Mouse (Mus musculus): ENCODE data around the gene Peg10. TPM values are rescaled to one million over a fixed set of nuclear protein-coding genes. Genes with fewer than 3 reads are reported as not detected.

Peg10 gene
- polyA plus RNA-seq, 1 experiment, result 0.16 TPM

- Histone ChIP-seq H3K27me3 (ENCODE audit: control insufficient read depth, insufficient read depth, low read length) (no peaks in the 10 kb centered on the region), H3K36me3 (ENCODE audit: control insufficient read depth, insufficient read depth, low read length) (no peaks in the 10 kb centered on the region), H3K4me1 (ENCODE audit: control insufficient read depth, insufficient read depth, insufficient read length, low read length) (no peaks in the 10 kb centered on the region), H3K27ac (ENCODE audit: insufficient read depth, low read depth, low read length) (no peak overlapping the region), H3K4me3 (ENCODE audit: low read depth, low read length) (no peak overlapping the region)
- 70% methylated on average over 6 of the region's 6 CpGs for WGBS
- TF ChIP-seq CTCF (IDR thresholded peaks at IDR 0.05; ENCODE audit: extremely low read depth, insufficient read length, insufficient replicate concordance, low read depth, low read length), result no peak
Measured at GRCm38 (mm10) chr6:4722142-4722541, 25.0 kb upstream of the Peg10 start.

GRCm38 (mm10) chr6:4722739-4723138, 24.4 kb upstream of the Peg10 start:
- Histone ChIP-seq H3K27ac (ENCODE audit: insufficient read depth, low read depth, low read length) (no peak overlapping the region), H3K36me3 (ENCODE audit: control insufficient read depth, insufficient read depth, low read length) (no peaks in the 10 kb centered on the region), H3K27me3 (ENCODE audit: control insufficient read depth, insufficient read depth, low read length) (no peaks in the 10 kb centered on the region), H3K4me3 (ENCODE audit: low read depth, low read length) (no peak overlapping the region), H3K4me1 (ENCODE audit: control insufficient read depth, insufficient read depth, insufficient read length, low read length) (no peaks in the 10 kb centered on the region)
- WGBS, result 74% methylated on average over 13 of the region's 13 CpGs
- TF ChIP-seq CTCF (IDR thresholded peaks at IDR 0.05; ENCODE audit: extremely low read depth, insufficient read length, insufficient replicate concordance, low read depth, low read length) (no peak), POLR2A (IDR thresholded peaks at IDR 0.05; ENCODE audit: low read depth, low read length) (no peak)

- 77% methylated on average over 15 of the region's 15 CpGs for WGBS
Measured at GRCm38 (mm10) chr6:4723998-4724757, 22.9 kb upstream of the Peg10 start.

GRCm38 (mm10) chr6:4728305-4728704, 18.8 kb upstream of the Peg10 start:
- H3K36me3 ChIP-seq (ENCODE audit: control insufficient read depth, insufficient read depth, low read length), result no peaks in the 10 kb centered on the region
- H3K27me3 ChIP-seq (ENCODE audit: control insufficient read depth, insufficient read depth, low read length), result no peaks in the 10 kb centered on the region
- H3K27ac ChIP-seq (ENCODE audit: insufficient read depth, low read depth, low read length), result no peak overlapping the region
- no peaks in the 10 kb centered on the region for H3K4me1 ChIP-seq (ENCODE audit: control insufficient read depth, insufficient read depth, insufficient read length, low read length)
- 81% methylated on average over 2 of the region's 2 CpGs for WGBS
- H3K4me3 ChIP-seq (ENCODE audit: low read depth, low read length), result no peak overlapping the region
- TF ChIP-seq CTCF (IDR thresholded peaks at IDR 0.05; ENCODE audit: extremely low read depth, insufficient read length, insufficient replicate concordance, low read depth, low read length), result no peak
- no peak for TF ChIP-seq POLR2A (IDR thresholded peaks at IDR 0.05; ENCODE audit: low read depth, low read length)

More at GRCm38 (mm10) chr6:4723998-4724757, 22.9 kb upstream of the Peg10 start:
- H3K27ac ChIP-seq (ENCODE audit: insufficient read depth, low read depth, low read length), result no peak overlapping the region
- TF ChIP-seq CTCF (IDR thresholded peaks at IDR 0.05; ENCODE audit: extremely low read depth, insufficient read length, insufficient replicate concordance, low read depth, low read length) (no peak), POLR2A (IDR thresholded peaks at IDR 0.05; ENCODE audit: low read depth, low read length) (no peak)
- no peak overlapping the region for H3K4me3 ChIP-seq (ENCODE audit: low read depth, low read length)
- H3K36me3 ChIP-seq (ENCODE audit: control insufficient read depth, insufficient read depth, low read length), result no peaks in the 10 kb centered on the region
- no peaks in the 10 kb centered on the region for H3K4me1 ChIP-seq (ENCODE audit: control insufficient read depth, insufficient read depth, insufficient read length, low read length)
- H3K27me3 ChIP-seq (ENCODE audit: control insufficient read depth, insufficient read depth, low read length), result no peaks in the 10 kb centered on the region

- Histone ChIP-seq H3K4me1 (ENCODE audit: control insufficient read depth, insufficient read depth, insufficient read length, low read length) (no peaks in the 10 kb centered on the region), H3K27ac (ENCODE audit: insufficient read depth, low read depth, low read length) (no peak overlapping the region), H3K36me3 (ENCODE audit: control insufficient read depth, insufficient read depth, low read length) (no peaks in the 10 kb centered on the region), H3K27me3 (ENCODE audit: control insufficient read depth, insufficient read depth, low read length) (no peaks in the 10 kb centered on the region), H3K4me3 (ENCODE audit: low read depth, low read length) (no peak overlapping the region)
- 73% methylated on average over 8 of the region's 8 CpGs for WGBS
- TF ChIP-seq CTCF (IDR thresholded peaks at IDR 0.05; ENCODE audit: extremely low read depth, insufficient read length, insufficient replicate concordance, low read depth, low read length) (no peak), POLR2A (IDR thresholded peaks at IDR 0.05; ENCODE audit: low read depth, low read length) (no peak)
Measured at GRCm38 (mm10) chr6:4731675-4732074, 15.4 kb upstream of the Peg10 start.

GRCm38 (mm10) chr6:4733208-4733607, 13.9 kb upstream of the Peg10 start:
- no peaks in the 10 kb centered on the region for H3K27me3 ChIP-seq (ENCODE audit: control insufficient read depth, insufficient read depth, low read length)
- no peak overlapping the region for H3K27ac ChIP-seq (ENCODE audit: insufficient read depth, low read depth, low read length)
- 54% methylated on average over 8 of the region's 8 CpGs for WGBS
- H3K36me3 ChIP-seq (ENCODE audit: control insufficient read depth, insufficient read depth, low read length), result no peaks in the 10 kb centered on the region
- TF ChIP-seq POLR2A (IDR thresholded peaks at IDR 0.05; ENCODE audit: low read depth, low read length), result no peak
- no peak for TF ChIP-seq CTCF (IDR thresholded peaks at IDR 0.05; ENCODE audit: extremely low read depth, insufficient read length, insufficient replicate concordance, low read depth, low read length)
- no peaks in the 10 kb centered on the region for H3K4me1 ChIP-seq (ENCODE audit: control insufficient read depth, insufficient read depth, insufficient read length, low read length)
- H3K4me3 ChIP-seq (ENCODE audit: low read depth, low read length), result no peak overlapping the region

GRCm38 (mm10) chr6:4736372-4736771, 10.7 kb upstream of the Peg10 start:
- no peaks in the 10 kb centered on the region for H3K4me1 ChIP-seq (ENCODE audit: control insufficient read depth, insufficient read depth, insufficient read length, low read length)

More at GRCm38 (mm10) chr6:4736372-4736771, 10.7 kb upstream of the Peg10 start:
- H3K36me3 ChIP-seq (ENCODE audit: control insufficient read depth, insufficient read depth, low read length), result no peaks in the 10 kb centered on the region
- H3K27me3 ChIP-seq (ENCODE audit: control insufficient read depth, insufficient read depth, low read length), result peaks cover 2% of the 10 kb centered on the region; the same call in 1 of the 2 replicates
- 61% methylated on average over 9 of the region's 9 CpGs for WGBS
- TF ChIP-seq POLR2A (IDR thresholded peaks at IDR 0.05; ENCODE audit: low read depth, low read length), result no peak
- TF ChIP-seq CTCF (IDR thresholded peaks at IDR 0.05; ENCODE audit: extremely low read depth, insufficient read length, insufficient replicate concordance, low read depth, low read length), result no peak
- no peak overlapping the region for H3K27ac ChIP-seq (ENCODE audit: insufficient read depth, low read depth, low read length)
- H3K4me3 ChIP-seq (ENCODE audit: low read depth, low read length), result no peak overlapping the region

All from small intestine, adult 2 months (tissue).